Mouse (Mus musculus): ENCODE measurements around the gene Asgr2. TPM values are rescaled to one million over a fixed set of nuclear protein-coding genes. Genes with fewer than 3 reads are reported as not detected.
"Not testable (repeated sequence)": the region's sequence is repeated elsewhere in the genome, so short reads cannot be mapped to it uniquely, and the experiment has no call there.

Gene Asgr2
- polyA plus RNA-seq, 1 experiment from 2014 or later = 0.12 TPM

DNA sequence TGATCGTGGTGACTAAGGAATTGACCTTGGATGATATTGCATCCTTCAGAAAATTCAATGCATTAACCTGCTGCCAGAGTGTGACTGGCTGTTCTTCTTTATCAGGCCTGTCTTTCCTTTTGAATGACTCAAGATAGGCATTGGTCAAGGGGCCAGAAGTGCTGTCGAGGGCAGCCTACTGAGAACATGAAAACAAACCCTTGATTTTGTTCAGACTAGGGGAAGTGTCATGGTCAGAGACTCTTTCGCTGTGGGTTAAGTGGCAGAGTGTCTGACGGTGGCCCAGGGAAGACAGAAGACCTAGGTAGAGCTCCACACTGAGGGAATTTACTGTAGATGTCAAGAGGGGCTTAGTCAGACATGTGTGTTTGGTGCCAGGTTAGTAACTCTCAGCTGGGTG, 25.7 kb upstream of the Asgr2 start:
- Histone ChIP-seq H3K4me1 (no peaks in the 10 kb centered on the region), H3K27me3 (no peaks in the 10 kb centered on the region), H3K36me3 (no peaks in the 10 kb centered on the region), H3K9ac (no peak overlapping the region), H3K4me2 (replicated peaks) (no peak overlapping the region), H3K9me3 (replicated peaks) (no peaks in the 10 kb centered on the region), H3K27ac (replicated peaks) (no peak overlapping the region), H3K4me3 (replicated peaks) (no peak overlapping the region)
- no peak for ATAC-seq (ENCODE audit: insufficient number of reproducible peaks, low FRiP score, low TSS enrichment, low read depth)
- WGBS = 76% methylated on average over 4 of the region's 4 CpGs

DNA sequence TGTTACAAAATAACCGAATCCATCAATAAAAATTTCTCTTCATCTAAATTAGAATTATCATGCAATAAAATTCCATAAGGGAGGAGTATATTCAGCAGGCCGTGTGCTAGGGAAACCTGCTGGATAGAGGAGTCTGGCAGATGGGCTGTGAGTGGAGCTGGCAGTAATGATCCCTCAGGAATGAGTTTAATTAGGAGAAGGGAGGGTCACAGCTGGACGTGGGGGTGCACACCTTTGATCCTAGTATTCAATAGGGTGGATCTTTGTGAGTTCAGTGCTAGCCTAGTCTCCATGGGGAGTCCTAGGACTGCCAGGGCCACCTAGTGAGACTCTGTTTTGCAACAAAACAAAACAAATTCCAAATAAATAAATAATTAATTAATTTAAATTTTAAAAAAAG, 24.2 kb upstream of the Asgr2 start:
- Histone ChIP-seq H3K27ac (replicated peaks) (no peak overlapping the region), H3K4me1 (no peaks in the 10 kb centered on the region), H3K4me2 (replicated peaks) (no peak overlapping the region), H3K9ac (no peak overlapping the region), H3K4me3 (replicated peaks) (no peak overlapping the region), H3K36me3 (no peaks in the 10 kb centered on the region), H3K27me3 (no peaks in the 10 kb centered on the region), H3K9me3 (replicated peaks) (no peaks in the 10 kb centered on the region)
- whole genome bisulfite sequencing = 39% methylated on average over 3 of the region's 3 CpGs
- no peak for ATAC-seq (ENCODE audit: insufficient number of reproducible peaks, low FRiP score, low TSS enrichment, low read depth)

DNA sequence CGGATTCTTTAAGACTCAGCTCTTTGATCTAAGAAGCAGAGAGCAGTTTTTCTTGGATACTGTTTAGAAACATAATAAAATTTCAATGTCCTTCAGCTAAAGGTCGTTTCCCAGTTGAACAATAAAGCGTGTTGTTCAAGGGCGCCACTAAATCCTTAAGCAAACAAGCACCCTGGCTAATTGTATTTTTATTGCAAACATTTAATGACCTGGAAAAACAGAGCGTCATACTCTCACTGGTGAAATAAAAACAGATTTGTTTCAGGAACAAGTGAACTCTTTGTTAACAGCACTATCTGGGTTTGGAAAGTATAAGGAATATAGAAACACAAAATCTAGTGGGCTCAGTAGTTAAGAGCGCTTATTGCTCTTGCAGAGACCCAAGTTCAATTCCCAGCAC, 22.4 kb upstream of the Asgr2 start:
- no peaks in the 10 kb centered on the region for H3K36me3 ChIP-seq
- H3K27ac ChIP-seq (replicated peaks) = no peak overlapping the region
- no peaks in the 10 kb centered on the region for H3K9me3 ChIP-seq (replicated peaks)
- 65% methylated on average over 6 of the region's 6 CpGs for WGBS
- no peak for ATAC-seq (ENCODE audit: insufficient number of reproducible peaks, low FRiP score, low TSS enrichment, low read depth)
- H3K9ac ChIP-seq = no peak overlapping the region
- H3K4me2 ChIP-seq (replicated peaks) = no peak overlapping the region
- H3K27me3 ChIP-seq = no peaks in the 10 kb centered on the region
- no peak overlapping the region for H3K4me3 ChIP-seq (replicated peaks)
- no peaks in the 10 kb centered on the region for H3K4me1 ChIP-seq

DNA sequence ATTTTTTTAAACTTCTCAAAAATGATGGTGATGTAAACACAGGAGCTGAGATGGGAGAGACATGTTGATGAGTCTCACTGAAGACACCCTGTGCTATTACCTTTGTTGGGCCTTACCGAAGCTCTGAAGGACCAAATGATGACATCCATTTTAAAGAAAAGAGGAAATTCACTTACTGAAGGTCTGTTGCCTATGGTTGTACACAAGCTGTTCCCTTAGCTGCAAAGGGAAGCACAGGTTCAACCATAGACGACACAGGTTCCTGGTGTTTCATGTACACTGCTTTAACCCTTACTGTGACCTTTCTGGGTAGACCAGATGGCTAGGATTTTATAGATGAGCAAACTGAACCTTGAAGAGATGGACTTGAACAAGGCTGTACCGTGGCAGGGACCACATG, 21.8 kb upstream of the Asgr2 start:
- not testable (repeated sequence) for H3K9me3 ChIP-seq (replicated peaks); H3K27me3 ChIP-seq; H3K4me2 ChIP-seq (replicated peaks); H3K27ac ChIP-seq (replicated peaks); ATAC-seq (ENCODE audit: insufficient number of reproducible peaks, low FRiP score, low TSS enrichment, low read depth); H3K4me3 ChIP-seq (replicated peaks); H3K9ac ChIP-seq; H3K4me1 ChIP-seq; H3K36me3 ChIP-seq
- 73% methylated on average over 3 of the region's 3 CpGs for WGBS

DNA sequence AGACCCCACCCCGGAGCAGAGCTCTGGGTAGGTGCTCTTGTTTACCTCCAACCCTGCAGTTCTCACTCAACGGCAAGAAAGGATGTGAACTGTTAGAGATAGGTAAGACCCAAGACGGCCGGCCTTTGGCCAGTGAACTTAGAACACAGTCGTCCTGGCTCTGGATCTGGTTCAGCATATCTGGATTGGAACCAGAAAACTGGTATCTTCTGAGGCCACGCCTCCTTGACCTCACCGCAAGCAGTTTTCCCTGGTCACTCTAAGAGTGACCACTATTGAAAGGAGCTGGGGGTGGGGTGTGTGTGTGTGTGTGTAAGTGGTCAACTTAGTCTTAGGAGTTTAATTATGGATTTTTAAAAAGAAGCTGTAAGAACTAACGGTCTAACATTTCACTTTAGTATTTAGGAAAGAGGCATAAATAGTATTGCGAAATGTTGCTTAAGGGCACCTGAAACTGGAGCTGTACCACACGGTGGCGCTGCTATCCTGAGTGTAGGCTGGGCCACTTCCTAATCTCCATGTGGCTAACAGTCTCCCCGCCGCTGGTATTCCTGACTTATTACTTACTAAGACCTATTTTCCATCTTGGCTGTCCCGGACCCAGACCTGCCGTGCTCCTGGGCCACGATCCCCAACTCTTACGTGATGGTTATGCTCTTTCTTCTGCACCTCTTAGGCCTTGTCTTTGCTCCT, 17.9 kb upstream of the Asgr2 start:
- H3K9ac ChIP-seq = no peak overlapping the region
- WGBS = 38% methylated on average over 17 of the region's 17 CpGs
- H3K36me3 ChIP-seq = no peaks in the 10 kb centered on the region
- H3K4me2 ChIP-seq (replicated peaks) = no peak overlapping the region
- no peaks in the 10 kb centered on the region for H3K9me3 ChIP-seq (replicated peaks)
- H3K27me3 ChIP-seq = no peaks in the 10 kb centered on the region
- no peak for ATAC-seq (ENCODE audit: insufficient number of reproducible peaks, low FRiP score, low TSS enrichment, low read depth)
- H3K27ac ChIP-seq (replicated peaks) = no peak overlapping the region
- no peak overlapping the region for H3K4me3 ChIP-seq (replicated peaks)
- H3K4me1 ChIP-seq = no peaks in the 10 kb centered on the region

DNA sequence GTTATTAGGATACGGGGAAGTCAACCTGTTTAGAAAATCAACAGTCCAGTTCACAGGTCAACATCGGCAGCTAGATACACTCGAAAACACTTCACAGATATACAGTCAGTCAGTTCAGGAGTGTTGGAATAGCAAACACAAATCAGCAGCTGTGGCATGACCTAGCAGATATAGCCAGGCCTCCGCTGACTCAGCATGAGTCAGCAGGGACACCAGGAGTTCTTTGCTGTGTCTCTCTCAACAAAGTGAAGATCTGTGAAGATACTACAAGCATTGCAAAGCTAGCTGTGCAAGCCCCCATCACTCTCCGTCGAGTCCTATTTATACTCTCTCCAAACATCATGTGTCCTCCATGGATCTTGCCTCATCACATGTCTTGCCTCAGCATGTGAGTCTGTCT, 16.9 kb upstream of the Asgr2 start:
- Histone ChIP-seq H3K4me1 (no peaks in the 10 kb centered on the region), H3K9ac (no peak overlapping the region), H3K36me3 (no peaks in the 10 kb centered on the region), H3K27me3 (no peaks in the 10 kb centered on the region), H3K4me3 (replicated peaks) (no peak overlapping the region), H3K4me2 (replicated peaks) (no peak overlapping the region), H3K9me3 (replicated peaks) (no peaks in the 10 kb centered on the region), H3K27ac (replicated peaks) (no peak overlapping the region)
- no peak for ATAC-seq (ENCODE audit: insufficient number of reproducible peaks, low FRiP score, low TSS enrichment, low read depth)
- 87% methylated on average over 6 of the region's 6 CpGs for WGBS

DNA sequence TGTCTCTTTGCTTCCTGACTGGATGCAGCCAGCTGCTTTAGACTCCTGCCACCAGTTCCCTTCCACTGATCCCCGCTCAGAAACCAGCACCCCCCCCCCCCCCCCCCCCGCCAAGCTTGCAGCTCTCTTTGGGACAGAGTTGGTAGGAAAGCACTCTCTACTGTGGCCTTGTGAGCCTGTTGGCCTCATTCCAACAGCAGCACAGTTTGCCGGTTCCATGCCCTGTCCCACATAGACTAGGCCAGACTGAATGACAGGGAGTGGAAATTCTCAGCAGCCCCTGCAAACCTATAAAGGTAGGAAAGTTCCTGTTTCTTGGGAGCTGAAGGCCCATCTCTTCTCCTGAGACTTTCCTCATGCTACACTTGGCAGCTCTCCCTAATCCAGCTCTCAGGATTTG, 15.0 kb upstream of the Asgr2 start:
- no peak for ATAC-seq (ENCODE audit: insufficient number of reproducible peaks, low FRiP score, low TSS enrichment, low read depth)
- Histone ChIP-seq H3K4me1 (no peaks in the 10 kb centered on the region), H3K27me3 (no peaks in the 10 kb centered on the region), H3K36me3 (no peaks in the 10 kb centered on the region), H3K9me3 (replicated peaks) (no peaks in the 10 kb centered on the region), H3K4me3 (replicated peaks) (no peak overlapping the region), H3K9ac (no peak overlapping the region), H3K27ac (replicated peaks) (no peak overlapping the region), H3K4me2 (replicated peaks) (no peak overlapping the region)
- 39% methylated on average over 3 of the region's 3 CpGs for WGBS

DNA sequence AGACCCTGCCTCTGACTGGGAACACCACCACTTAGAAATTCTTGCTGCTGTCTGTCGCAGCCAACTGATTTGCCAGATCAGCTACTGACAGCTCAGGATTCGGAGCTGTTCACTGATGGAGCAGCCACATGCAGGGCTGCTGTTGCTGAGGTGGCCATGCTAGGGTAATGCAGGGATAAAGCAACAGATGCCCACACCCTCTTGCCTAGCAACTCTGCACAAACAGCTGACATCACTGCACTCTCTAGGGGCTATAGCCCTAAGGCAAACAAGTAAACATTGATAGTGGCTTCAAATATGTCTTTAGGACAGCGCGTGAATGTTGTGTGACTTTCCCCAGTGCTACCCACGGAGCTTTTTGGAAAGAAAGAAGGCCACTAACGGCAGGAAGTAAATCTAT, 13.3 kb upstream of the Asgr2 start:
- Histone ChIP-seq H3K9ac (no peak overlapping the region), H3K27me3 (no peaks in the 10 kb centered on the region), H3K36me3 (no peaks in the 10 kb centered on the region), H3K9me3 (replicated peaks) (no peaks in the 10 kb centered on the region), H3K4me1 (no peaks in the 10 kb centered on the region), H3K4me2 (replicated peaks) (no peak overlapping the region), H3K27ac (replicated peaks) (no peak overlapping the region), H3K4me3 (replicated peaks) (no peak overlapping the region)
- 61% methylated on average over 6 of the region's 6 CpGs for WGBS
- no peak for ATAC-seq (ENCODE audit: insufficient number of reproducible peaks, low FRiP score, low TSS enrichment, low read depth)

DNA sequence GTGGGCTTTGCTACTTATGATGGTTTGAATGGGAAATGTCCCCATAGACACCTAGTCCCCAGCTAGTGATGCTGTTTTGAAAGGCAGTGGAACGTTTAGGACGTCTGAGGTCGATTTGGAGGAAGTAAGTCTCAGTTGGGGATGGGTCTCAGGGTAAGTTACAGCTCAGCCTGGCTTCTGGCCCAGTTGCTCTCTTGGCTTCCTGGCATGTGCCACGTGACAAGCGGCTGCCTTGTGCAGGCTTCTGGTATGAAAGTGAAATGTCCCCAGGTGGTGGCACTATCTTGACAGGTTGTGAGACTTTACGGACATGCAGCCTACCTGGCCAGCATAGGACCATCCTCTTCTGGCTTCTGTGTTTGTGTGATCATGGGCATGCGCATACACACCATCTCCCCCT, 12.5 kb upstream of the Asgr2 start:
- Histone ChIP-seq H3K4me3 (replicated peaks) (no peak overlapping the region), H3K36me3 (no peaks in the 10 kb centered on the region), H3K9me3 (replicated peaks) (no peaks in the 10 kb centered on the region), H3K4me2 (replicated peaks) (no peak overlapping the region), H3K4me1 (no peaks in the 10 kb centered on the region), H3K27me3 (no peaks in the 10 kb centered on the region), H3K9ac (no peak overlapping the region), H3K27ac (replicated peaks) (no peak overlapping the region)
- no peak for ATAC-seq (ENCODE audit: insufficient number of reproducible peaks, low FRiP score, low TSS enrichment, low read depth)
- 72% methylated on average over 7 of the region's 7 CpGs for WGBS

DNA sequence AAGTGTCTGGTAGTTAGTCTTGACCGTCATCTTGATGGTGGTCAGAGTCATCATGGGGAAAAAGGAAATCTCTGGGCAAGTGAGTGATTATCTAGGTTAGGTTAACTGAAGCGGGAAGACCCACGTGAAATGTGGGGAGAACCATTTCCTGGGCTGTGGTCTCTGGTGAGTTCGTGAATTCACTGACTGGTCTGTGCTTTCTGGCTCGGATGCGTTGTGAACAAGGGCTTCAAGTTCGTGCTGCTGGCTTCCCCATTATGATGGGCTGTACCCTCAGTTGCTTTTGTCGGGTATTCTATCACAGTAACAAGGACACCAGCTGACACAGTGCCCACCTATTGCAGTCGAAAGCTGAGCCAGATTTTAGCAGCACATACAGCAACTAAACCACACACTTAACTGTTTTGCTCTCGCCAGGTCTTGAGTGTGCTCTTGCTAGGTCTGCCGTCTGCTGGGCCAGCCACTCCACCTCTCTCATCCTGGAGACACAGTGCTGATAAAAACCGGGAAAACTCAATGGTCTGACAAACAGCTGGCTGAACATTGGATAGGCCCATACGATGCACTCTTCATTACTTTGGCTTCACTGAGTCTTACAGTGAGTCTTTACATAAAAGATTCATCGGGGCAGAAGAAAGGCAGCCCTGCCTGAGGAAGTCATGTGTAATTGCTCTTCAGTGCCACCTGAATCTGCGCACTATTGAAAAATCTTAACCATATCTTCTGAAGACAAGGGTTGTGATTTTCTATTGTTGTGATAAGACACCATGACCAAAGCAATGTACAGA, 11.4 kb upstream of the Asgr2 start:
- Histone ChIP-seq H3K4me1 (no peaks in the 10 kb centered on the region), H3K4me3 (replicated peaks) (no peak overlapping the region), H3K9ac (no peak overlapping the region), H3K4me2 (replicated peaks) (no peak overlapping the region), H3K36me3 (no peaks in the 10 kb centered on the region), H3K27ac (replicated peaks) (no peak overlapping the region), H3K27me3 (no peaks in the 10 kb centered on the region), H3K9me3 (replicated peaks) (no peaks in the 10 kb centered on the region)
- ATAC-seq (ENCODE audit: insufficient number of reproducible peaks, low FRiP score, low TSS enrichment, low read depth) = no peak
- 82% methylated on average over 15 of the region's 15 CpGs for WGBS

DNA sequence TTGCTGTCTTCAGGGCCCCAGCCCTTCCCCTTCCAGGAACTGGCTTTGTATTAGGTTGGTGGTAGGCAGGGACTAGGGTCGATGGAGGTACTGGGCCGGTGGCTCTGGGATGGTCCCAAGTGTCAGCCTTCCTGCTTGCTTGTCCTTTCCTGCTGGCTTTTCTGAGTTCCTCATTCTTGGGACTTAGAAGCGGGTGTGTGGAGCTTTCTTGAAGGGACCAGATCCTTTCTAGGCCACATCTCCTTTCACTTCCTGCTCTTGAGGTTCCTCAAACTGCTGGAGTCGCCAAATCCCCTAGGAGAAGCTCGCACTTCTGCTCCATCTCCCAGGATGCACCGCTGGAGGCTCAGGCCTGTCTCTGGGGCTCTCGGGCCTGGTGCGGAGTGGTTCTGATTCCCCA, 7.9 kb upstream of the Asgr2 start:
- Histone ChIP-seq H3K27ac (replicated peaks) (no peak overlapping the region), H3K4me1 (no peaks in the 10 kb centered on the region), H3K27me3 (no peaks in the 10 kb centered on the region), H3K4me3 (replicated peaks) (no peak overlapping the region), H3K9ac (no peak overlapping the region), H3K36me3 (no peaks in the 10 kb centered on the region), H3K4me2 (replicated peaks) (no peak overlapping the region), H3K9me3 (replicated peaks) (no peaks in the 10 kb centered on the region)
- no peak for ATAC-seq (ENCODE audit: insufficient number of reproducible peaks, low FRiP score, low TSS enrichment, low read depth)
- WGBS = 74% methylated on average over 8 of the region's 8 CpGs

DNA sequence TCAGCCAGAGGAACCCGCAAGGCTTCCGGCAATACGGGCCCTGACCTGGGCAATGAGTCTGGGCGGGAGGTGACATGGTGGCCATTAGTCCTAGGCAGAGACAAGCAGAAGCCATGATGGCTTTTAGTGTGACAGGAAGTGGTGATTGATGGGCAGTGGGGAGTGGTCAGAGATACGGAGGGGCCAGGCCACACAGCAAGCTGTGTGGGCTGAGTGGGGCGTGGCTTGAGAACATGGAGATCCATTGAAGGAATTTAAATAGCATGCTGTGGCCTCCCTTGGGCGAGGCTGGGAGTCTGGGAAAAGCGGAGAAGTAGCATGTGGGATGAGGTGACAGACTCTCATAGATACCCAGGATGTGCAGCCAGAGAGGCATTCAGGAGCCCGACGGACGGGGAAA, 5.0 kb downstream of the Asgr2 start:
- Histone ChIP-seq H3K9me3 (replicated peaks) (no peaks in the 10 kb centered on the region), H3K9ac (no peak overlapping the region), H3K4me2 (replicated peaks) (no peak overlapping the region), H3K4me1 (no peaks in the 10 kb centered on the region), H3K4me3 (replicated peaks) (no peak overlapping the region), H3K27ac (replicated peaks) (no peak overlapping the region), H3K27me3 (no peaks in the 10 kb centered on the region), H3K36me3 (no peaks in the 10 kb centered on the region)
- no peak for ATAC-seq (ENCODE audit: insufficient number of reproducible peaks, low FRiP score, low TSS enrichment, low read depth)
- 78% methylated on average over 11 of the region's 11 CpGs for WGBS

Measured in embryonic facial prominence, embryonic 15.5 days (tissue).